Mouse (Mus musculus): ENCODE data around the gene Utrn. TPM values are rescaled to one million over a fixed set of nuclear protein-coding genes. Genes with fewer than 3 reads are reported as not detected.

Utrn gene
- polyA plus RNA-seq, 1 experiment: 33.5 TPM

DNA sequence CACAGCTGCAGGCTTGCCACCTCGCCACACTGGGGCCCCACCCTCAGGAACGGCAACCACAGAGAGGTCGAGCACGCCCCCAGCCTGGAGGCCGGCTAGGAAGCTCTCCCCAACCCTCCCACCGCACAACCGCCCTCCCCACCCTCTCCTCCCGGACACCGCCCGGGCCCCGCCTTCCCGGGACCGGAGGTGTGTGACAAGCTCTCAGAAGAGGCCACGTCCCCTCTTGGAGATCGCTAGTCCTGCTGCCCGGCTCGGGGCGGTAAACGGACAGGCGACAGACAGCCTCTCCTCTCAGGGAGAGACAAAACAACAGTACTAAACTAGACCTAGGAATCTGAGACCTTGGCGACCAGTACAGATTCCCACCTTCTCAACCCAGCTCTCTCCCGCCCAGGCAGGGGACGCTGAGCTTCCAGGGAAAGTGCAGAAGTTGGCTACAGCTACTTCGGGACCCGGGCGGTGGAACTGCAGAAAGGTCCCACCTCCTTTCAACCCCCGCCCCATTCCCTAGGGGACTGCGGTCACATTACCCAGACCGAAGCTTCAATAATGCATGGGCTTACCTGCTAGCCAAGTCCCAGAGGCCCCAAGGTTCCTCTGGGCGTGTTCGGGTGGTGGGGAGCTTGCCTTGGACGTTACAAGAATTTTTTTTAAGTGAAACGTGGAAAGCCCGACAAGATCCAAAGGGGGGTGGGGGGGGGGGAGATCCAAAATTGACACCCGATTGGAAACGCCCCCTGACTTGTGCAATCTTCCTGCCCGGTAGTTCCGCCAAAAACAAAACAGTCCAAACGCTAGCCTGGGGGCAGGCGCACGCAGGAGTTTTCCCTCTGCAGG is 756 bp downstream of the Utrn start:
- Histone ChIP-seq H3K27me3 (ENCODE audit: control insufficient read depth, insufficient read depth, low read length) (no peaks in the 10 kb centered on the region), H3K4me3 (replicated peaks; ENCODE audit: insufficient read depth, low read depth, low read length) (peak overlapping the region; percentile 90), H3K4me1 (ENCODE audit: control insufficient read depth, insufficient read depth, low read length) (no peaks in the 10 kb centered on the region), H3K27ac (ENCODE audit: insufficient read depth, low read length) (peak overlapping the region; percentile 43; the same call in 1 of the 2 replicates)
- TF ChIP-seq CTCF (IDR thresholded peaks at IDR 0.05; ENCODE audit: borderline replicate concordance, insufficient read depth, low read depth, low read length): no peak
- no peak for TF ChIP-seq POLR2A (IDR thresholded peaks at IDR 0.05; ENCODE audit: borderline replicate concordance, insufficient read depth, low read length)
- WGBS: under 1% methylated on average over 41 of the region's 41 CpGs
- DNase-seq: peak; percentile 68 to 69

DNA sequence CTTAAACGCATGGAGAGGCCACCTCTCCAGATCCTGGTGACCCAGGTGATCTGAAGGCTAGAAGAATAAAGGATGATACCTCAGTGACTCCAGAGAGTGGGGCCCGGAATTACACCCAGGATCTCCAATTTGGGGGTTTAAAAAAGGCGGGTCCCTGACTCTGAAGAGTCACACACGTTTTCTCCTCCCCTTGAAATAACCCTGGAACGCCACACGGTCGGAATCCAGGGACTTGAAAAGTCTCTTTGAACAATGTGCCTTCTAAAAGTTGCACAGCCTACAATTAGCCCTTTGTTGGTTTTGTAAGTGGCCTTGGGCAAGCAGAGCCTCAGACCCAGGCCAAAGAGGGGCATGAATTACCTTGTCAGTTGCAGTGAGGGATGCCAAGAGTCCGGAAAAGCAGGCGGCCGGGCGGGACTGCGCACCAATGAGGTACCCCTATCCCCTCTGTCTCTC is 1.4 kb downstream of the Utrn start:
- Histone ChIP-seq H3K27ac (ENCODE audit: insufficient read depth, low read length) (no peak overlapping the region), H3K4me3 (replicated peaks; ENCODE audit: insufficient read depth, low read depth, low read length) (peak overlapping the region; percentile 90), H3K4me1 (ENCODE audit: control insufficient read depth, insufficient read depth, low read length) (no peaks in the 10 kb centered on the region), H3K27me3 (ENCODE audit: control insufficient read depth, insufficient read depth, low read length) (no peaks in the 10 kb centered on the region)
- TF ChIP-seq CTCF (IDR thresholded peaks at IDR 0.05; ENCODE audit: borderline replicate concordance, insufficient read depth, low read depth, low read length) (no peak), POLR2A (IDR thresholded peaks at IDR 0.05; ENCODE audit: borderline replicate concordance, insufficient read depth, low read length) (no peak)
- under 1% methylated on average over 12 of the region's 12 CpGs for WGBS
- no peak for DNase-seq

DNA sequence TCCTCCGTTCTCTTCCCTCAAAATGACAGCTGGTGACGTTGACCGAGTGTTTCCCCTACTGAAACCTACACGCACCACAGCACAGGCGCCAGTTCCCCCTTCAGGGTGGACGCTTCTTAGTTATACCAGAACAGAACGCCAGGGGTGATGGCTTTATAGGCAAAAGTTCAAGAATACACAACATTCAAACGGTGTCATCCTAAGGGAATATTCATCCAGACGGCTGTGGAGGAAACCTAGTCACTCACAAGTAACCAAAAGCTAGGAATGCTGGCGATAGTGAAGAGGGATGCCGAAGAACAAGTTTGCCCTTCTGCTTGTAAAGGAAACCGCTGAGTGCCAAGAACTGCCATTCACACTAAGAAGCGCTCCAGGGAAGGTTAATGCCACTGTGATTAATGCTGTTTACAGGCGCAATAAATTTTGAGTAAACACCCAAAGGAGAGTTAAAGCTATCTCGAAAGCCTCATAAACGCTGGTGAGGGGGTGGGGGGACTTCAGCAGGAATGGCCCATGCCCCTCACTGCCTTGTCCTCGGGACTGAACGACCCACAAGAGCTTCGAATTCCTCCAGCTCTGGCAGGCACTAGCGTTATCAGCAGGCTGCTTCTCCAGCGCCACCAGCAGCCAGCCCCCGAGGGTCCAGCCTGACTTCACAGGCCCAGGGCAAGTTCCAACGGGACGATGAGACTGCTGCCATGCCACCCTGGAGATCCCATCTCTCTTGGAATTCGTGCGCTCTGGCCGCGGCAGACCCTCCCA is 2.0 kb downstream of the Utrn start:
- DNase-seq: peak; percentile 48 to 51
- no peaks in the 10 kb centered on the region for H3K4me1 ChIP-seq (ENCODE audit: control insufficient read depth, insufficient read depth, low read length)
- H3K27me3 ChIP-seq (ENCODE audit: control insufficient read depth, insufficient read depth, low read length): no peaks in the 10 kb centered on the region
- H3K27ac ChIP-seq (ENCODE audit: insufficient read depth, low read length): no peak overlapping the region
- WGBS: 16% methylated on average over 28 of the region's 28 CpGs
- H3K4me3 ChIP-seq (replicated peaks; ENCODE audit: insufficient read depth, low read depth, low read length): peak overlapping the region; percentile 90
- TF ChIP-seq CTCF (IDR thresholded peaks at IDR 0.05; ENCODE audit: borderline replicate concordance, insufficient read depth, low read depth, low read length): no peak
- no peak for TF ChIP-seq POLR2A (IDR thresholded peaks at IDR 0.05; ENCODE audit: borderline replicate concordance, insufficient read depth, low read length)

DNA sequence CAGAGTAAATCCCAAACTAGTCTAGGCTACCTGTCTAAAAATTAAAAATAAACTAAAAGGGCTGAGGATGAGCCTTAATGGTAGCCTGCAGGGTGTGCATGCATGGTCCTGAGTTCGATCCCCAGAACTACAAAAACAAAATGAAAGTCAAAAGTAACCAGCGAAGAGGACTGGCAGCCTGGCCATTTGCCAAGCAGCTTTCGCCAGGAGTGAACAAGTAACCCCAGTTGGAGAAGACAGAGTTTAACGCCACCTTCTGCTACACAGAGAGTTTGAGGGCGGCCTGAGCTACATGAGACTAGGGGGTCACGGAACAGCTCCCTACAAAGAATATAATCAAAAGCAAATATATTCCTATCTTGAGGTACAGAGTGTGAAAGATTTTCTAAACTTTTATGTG is 4.0 kb downstream of the Utrn start:
- 79% methylated on average over 6 of the region's 6 CpGs for WGBS
- Histone ChIP-seq H3K4me3 (replicated peaks; ENCODE audit: insufficient read depth, low read depth, low read length) (no peak overlapping the region), H3K27ac (ENCODE audit: insufficient read depth, low read length) (no peak overlapping the region), H3K4me1 (ENCODE audit: control insufficient read depth, insufficient read depth, low read length) (no peaks in the 10 kb centered on the region), H3K27me3 (ENCODE audit: control insufficient read depth, insufficient read depth, low read length) (no peaks in the 10 kb centered on the region)
- TF ChIP-seq CTCF (IDR thresholded peaks at IDR 0.05; ENCODE audit: borderline replicate concordance, insufficient read depth, low read depth, low read length) (no peak), POLR2A (IDR thresholded peaks at IDR 0.05; ENCODE audit: borderline replicate concordance, insufficient read depth, low read length) (no peak)
- no peak for DNase-seq

DNA sequence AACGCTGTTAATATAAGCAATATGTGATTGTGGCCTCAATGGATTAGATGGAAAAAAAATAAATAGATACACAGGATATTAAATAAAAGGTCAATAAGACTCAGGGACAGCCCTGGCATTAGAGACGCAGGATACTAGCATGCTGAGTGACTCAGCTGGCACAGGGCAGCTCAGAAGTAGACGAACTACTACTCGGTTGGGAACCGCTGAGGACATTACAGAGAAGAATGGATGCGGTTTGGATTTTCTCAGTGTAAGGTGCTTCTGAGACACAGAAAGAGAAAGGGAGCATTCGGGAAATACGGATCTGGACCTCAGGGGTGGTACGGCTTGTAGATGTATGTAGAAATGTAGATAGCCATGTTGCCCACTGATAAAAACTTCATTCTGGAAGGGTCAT is 5.6 kb downstream of the Utrn start:
- Histone ChIP-seq H3K27me3 (ENCODE audit: control insufficient read depth, insufficient read depth, low read length) (no peaks in the 10 kb centered on the region), H3K4me3 (replicated peaks; ENCODE audit: insufficient read depth, low read depth, low read length) (no peak overlapping the region), H3K27ac (ENCODE audit: insufficient read depth, low read length) (no peak overlapping the region), H3K4me1 (ENCODE audit: control insufficient read depth, insufficient read depth, low read length) (no peaks in the 10 kb centered on the region)
- TF ChIP-seq CTCF (IDR thresholded peaks at IDR 0.05; ENCODE audit: borderline replicate concordance, insufficient read depth, low read depth, low read length) (no peak), POLR2A (IDR thresholded peaks at IDR 0.05; ENCODE audit: borderline replicate concordance, insufficient read depth, low read length) (no peak)
- 83% methylated on average over 9 of the region's 9 CpGs for WGBS
- no peak for DNase-seq

DNA sequence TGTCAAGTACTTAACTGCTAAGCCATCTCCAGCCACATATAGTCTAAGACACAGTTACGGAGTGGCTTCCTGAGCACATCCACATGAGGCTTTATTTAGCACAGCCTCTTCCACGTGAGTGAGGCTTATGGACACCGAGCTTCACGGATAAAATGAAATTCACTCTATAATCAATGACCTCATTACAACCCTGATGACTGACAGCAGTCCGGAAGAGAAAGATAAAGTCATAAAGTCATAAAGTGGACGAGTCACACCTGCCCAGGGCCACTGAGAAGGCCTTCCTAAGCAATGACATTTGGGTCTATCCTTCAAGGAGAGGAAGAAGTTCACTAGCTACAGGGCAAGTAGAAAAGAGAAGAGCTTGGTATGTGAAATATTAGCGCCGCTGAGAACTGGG is 7.1 kb downstream of the Utrn start:
- DNase-seq: no peak
- TF ChIP-seq POLR2A (IDR thresholded peaks at IDR 0.05; ENCODE audit: borderline replicate concordance, insufficient read depth, low read length) (no peak), CTCF (IDR thresholded peaks at IDR 0.05; ENCODE audit: borderline replicate concordance, insufficient read depth, low read depth, low read length) (no peak)
- H3K27me3 ChIP-seq (ENCODE audit: control insufficient read depth, insufficient read depth, low read length): no peaks in the 10 kb centered on the region
- 92% methylated on average over 8 of the region's 8 CpGs for WGBS
- H3K4me1 ChIP-seq (ENCODE audit: control insufficient read depth, insufficient read depth, low read length): no peaks in the 10 kb centered on the region
- H3K4me3 ChIP-seq (replicated peaks; ENCODE audit: insufficient read depth, low read depth, low read length): no peak overlapping the region
- no peak overlapping the region for H3K27ac ChIP-seq (ENCODE audit: insufficient read depth, low read length)

DNA sequence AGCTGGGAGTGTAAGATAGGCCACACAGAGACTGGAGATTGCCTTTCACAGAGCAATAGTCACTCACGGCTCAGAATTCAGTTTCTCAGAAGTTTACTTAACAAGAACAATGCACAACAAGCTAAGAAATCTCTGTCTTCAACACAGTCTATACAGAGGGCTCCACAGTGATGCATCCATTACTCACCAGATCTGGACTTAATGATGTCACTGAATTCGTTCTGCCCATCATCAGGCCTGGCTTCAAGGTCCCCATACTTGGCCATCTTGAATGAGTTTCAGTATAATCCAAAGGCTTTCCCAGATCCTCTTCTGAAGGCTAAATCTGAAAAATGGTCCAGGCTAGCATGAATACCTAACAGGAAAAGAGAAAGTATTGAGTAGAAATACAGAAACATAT is 7.8 kb downstream of the Utrn start:
- Histone ChIP-seq H3K4me1 (ENCODE audit: control insufficient read depth, insufficient read depth, low read length) (no peaks in the 10 kb centered on the region), H3K4me3 (replicated peaks; ENCODE audit: insufficient read depth, low read depth, low read length) (no peak overlapping the region), H3K27me3 (ENCODE audit: control insufficient read depth, insufficient read depth, low read length) (no peaks in the 10 kb centered on the region), H3K27ac (ENCODE audit: insufficient read depth, low read length) (no peak overlapping the region)
- 82% methylated on average over 2 of the region's 2 CpGs for WGBS
- TF ChIP-seq CTCF (IDR thresholded peaks at IDR 0.05; ENCODE audit: borderline replicate concordance, insufficient read depth, low read depth, low read length) (no peak), POLR2A (IDR thresholded peaks at IDR 0.05; ENCODE audit: borderline replicate concordance, insufficient read depth, low read length) (no peak)
- DNase-seq: no peak
